Mouse (Mus musculus) urinary bladder, postnatal 10 days (tissue): ENCODE results near the gene Faf1.

Experiments
- DNase-seq: peaks from one replicate; pipeline ENCODE4 v3.0.0; 2022; ENCODE audit warnings: low spot score

Faf1 gene

GRCm38 (mm10) chr4:109676218-109677215 is at the start of gene Faf1:
Gene Faf1 (plus strand): TSS chr4:109676588.
- DNase-seq = peak; percentile 93

GRCm38 (mm10) chr4:109630215-109630614 is 46.2 kb upstream of the Faf1 start:
- no peak for DNase-seq

GRCm38 (mm10) chr4:109631029-109631428 is 45.4 kb upstream of the Faf1 start:
- DNase-seq = no peak

- DNase-seq = no peak
These were observed 41.4 kb upstream of the Faf1 start for GRCm38 (mm10) chr4:109634971-109635370.

GRCm38 (mm10) chr4:109639356-109639755 is 37.0 kb upstream of the Faf1 start:
- no peak for DNase-seq

- DNase-seq = no peak
These were observed 36.2 kb upstream of the Faf1 start for GRCm38 (mm10) chr4:109640141-109640540.

- no peak for DNase-seq
These were observed 34.9 kb upstream of the Faf1 start for GRCm38 (mm10) chr4:109641451-109641850.

GRCm38 (mm10) chr4:109647281-109647680 is 29.1 kb upstream of the Faf1 start:
- no peak for DNase-seq

GRCm38 (mm10) chr4:109649331-109649730 is 27.1 kb upstream of the Faf1 start:
- DNase-seq = no peak

- DNase-seq = no peak
These were observed 23.1 kb upstream of the Faf1 start for GRCm38 (mm10) chr4:109653251-109653650.

GRCm38 (mm10) chr4:109654701-109655100 is 21.7 kb upstream of the Faf1 start:
- DNase-seq = no peak

GRCm38 (mm10) chr4:109655738-109656137 is 20.6 kb upstream of the Faf1 start:
- no peak for DNase-seq

- no peak for DNase-seq
These were observed 20.1 kb upstream of the Faf1 start for GRCm38 (mm10) chr4:109656301-109656700.

- DNase-seq = no peak
These were observed 19.2 kb upstream of the Faf1 start for GRCm38 (mm10) chr4:109657021-109657850.

- DNase-seq = no peak
These were observed 18.4 kb upstream of the Faf1 start for GRCm38 (mm10) chr4:109657851-109658500.

- no peak for DNase-seq
These were observed 17.6 kb upstream of the Faf1 start for GRCm38 (mm10) chr4:109658826-109659225.

GRCm38 (mm10) chr4:109659571-109659970 is 16.8 kb upstream of the Faf1 start:
- no peak for DNase-seq

GRCm38 (mm10) chr4:109660568-109660967 is 15.8 kb upstream of the Faf1 start:
- DNase-seq = no peak

GRCm38 (mm10) chr4:109661183-109661582 is 15.2 kb upstream of the Faf1 start:
- no peak for DNase-seq

GRCm38 (mm10) chr4:109662271-109662670 is 14.1 kb upstream of the Faf1 start:
- DNase-seq = no peak

GRCm38 (mm10) chr4:109664091-109664490 is 12.3 kb upstream of the Faf1 start:
- no peak for DNase-seq
